Mouse (Mus musculus): ENCODE measurements around the gene Gm6169. TPM values are rescaled to one million over a fixed set of nuclear protein-coding genes. Genes with fewer than 3 reads are reported as not detected.

The Gm6169 gene
- polyA plus RNA-seq, 1 experiment from 2014 or later, result 0.92 TPM

- Histone ChIP-seq H3K9ac (replicated peaks) (no peak overlapping the region), H3K4me3 (ENCODE audit: low read depth, low read length) (no peak overlapping the region), H3K36me3 (replicated peaks; ENCODE audit: insufficient read depth, low read length) (no peaks in the 10 kb centered on the region), H3K4me1 (ENCODE audit: insufficient read depth) (no peaks in the 10 kb centered on the region), H3K4me2 (ENCODE audit: low read depth, low read length) (no peak overlapping the region), H3K27ac (ENCODE audit: low read depth) (no peak overlapping the region), H3K27me3 (ENCODE audit: insufficient read depth, low read length) (no peaks in the 10 kb centered on the region), H3K9me3 (ENCODE audit: low read length) (no peaks in the 10 kb centered on the region)
- ATAC-seq (no peak), DNase-seq (peak; percentile 73)
- 15% methylated on average over 11 of the region's 11 CpGs for WGBS (ENCODE audit: insufficient replicate concordance)
- TF ChIP-seq EP300 (IDR thresholded peaks at IDR 0.05; ENCODE audit: low read depth), result no peak
- TF ChIP-seq CTCF (IDR thresholded peaks at IDR 0.05; ENCODE audit: low read depth), result peak; percentile 89
These were observed 46.4 kb downstream of the Gm6169 start for GRCm38 (mm10) chr13:97052667-97053066.

- no peak overlapping the region for H3K4me2 ChIP-seq (ENCODE audit: low read depth, low read length)
- no peak for ATAC-seq
- no peaks in the 10 kb centered on the region for H3K27me3 ChIP-seq (ENCODE audit: insufficient read depth, low read length)
- H3K27ac ChIP-seq (ENCODE audit: low read depth), result no peak overlapping the region
- no peak for TF ChIP-seq EP300 (IDR thresholded peaks at IDR 0.05; ENCODE audit: low read depth)
- DNase-seq, result no peak
- H3K4me1 ChIP-seq (ENCODE audit: insufficient read depth), result no peaks in the 10 kb centered on the region
- no peak overlapping the region for H3K4me3 ChIP-seq (ENCODE audit: low read depth, low read length)
- H3K9me3 ChIP-seq (ENCODE audit: low read length), result no peaks in the 10 kb centered on the region
- no peak overlapping the region for H3K9ac ChIP-seq (replicated peaks)
- WGBS (ENCODE audit: insufficient replicate concordance), result 68% methylated on average over 6 of the region's 6 CpGs
- no peaks in the 10 kb centered on the region for H3K36me3 ChIP-seq (replicated peaks; ENCODE audit: insufficient read depth, low read length)
These were observed 47.9 kb downstream of the Gm6169 start for GRCm38 (mm10) chr13:97051158-97051557.

Other genes starting within 250 kb of the Gm6169 start
- gene Gcnt4, start 174.5 kb downstream of the Gm6169 start, polyA plus RNA-seq (2015; fragmentation: Nextera tagmentation; extraction: Ambion mirVana), result 0.45 and 0.72 TPM in 2 replicates
- gene 1700029F12Rik, start 64.9 kb downstream of the Gm6169 start, polyA plus RNA-seq (2015; fragmentation: Nextera tagmentation; extraction: Ambion mirVana), result not detected in 2 replicates
- gene Fam169a, start 32.0 kb downstream of the Gm6169 start, polyA plus RNA-seq (2015; fragmentation: Nextera tagmentation; extraction: Ambion mirVana), result 0.27 and 0.37 TPM in 2 replicates
- gene Gfm2, start 38.7 kb upstream of the Gm6169 start, polyA plus RNA-seq (2015; fragmentation: Nextera tagmentation; extraction: Ambion mirVana), result 9.9 and 11.0 TPM in 2 replicates
- 30.4 and 30.5 TPM in 2 replicates for gene Nsa2, start 38.7 kb upstream of the Gm6169 start, polyA plus RNA-seq (2015; fragmentation: Nextera tagmentation; extraction: Ambion mirVana)
- gene Hexb, start 99.1 kb upstream of the Gm6169 start, polyA plus RNA-seq (2015; fragmentation: Nextera tagmentation; extraction: Ambion mirVana), result 21.2 and 22.0 TPM in 2 replicates
- gene Enc1, start 141.9 kb upstream of the Gm6169 start, polyA plus RNA-seq (2015; fragmentation: Nextera tagmentation; extraction: Ambion mirVana), result 1.7 and 2.6 TPM in 2 replicates

All from liver, postnatal 0 days (tissue).